In genomic region chr8:107717856-107718255, GRCm38 (mm10) we compare ENCODE assay signal across 17 mouse cellular contexts.
"Had no signal": no experiment of that assay in that cellular context is flagged by ENCODE, and none has a peak within 500 bp of the region (broad histone marks: within the 10 kb centered on the region; RNA-seq: fewer than 3 reads in every experiment).

No protein-coding gene starts in this region.

- H3K4me3 ChIP-seq: midbrain, embryonic 12.5 days; myocyte; neural tube, embryonic 13.5 days; neural tube, embryonic 15.5 days had no signal

- H3K4me1 ChIP-seq: midbrain, embryonic 12.5 days; neural tube, embryonic 13.5 days; neural tube, embryonic 15.5 days had no signal

- DNase-seq: lung, adult 18-20 months; lung, embryonic 14.5 days; lung, postnatal 10 days; lung, postnatal 4 days; retina, postnatal 1 day; right cerebral cortex, adult 18-20 months; right cerebral cortex, postnatal 25 days; right cerebral cortex, postnatal 4 days; spleen, adult 18-20 months; thymus, adult 18-20 months; thymus, postnatal 14 days; thymus, postnatal 36 days had no signal

- H3K27ac ChIP-seq: liver, embryonic 14.5 days; midbrain, embryonic 12.5 days; neural tube, embryonic 13.5 days; neural tube, embryonic 15.5 days had no signal

- H3K4me2 ChIP-seq: lung, embryonic 14.5 days; midbrain, embryonic 12.5 days; neural tube, embryonic 13.5 days; neural tube, embryonic 15.5 days had no signal

- H3K27me3 ChIP-seq: midbrain, embryonic 12.5 days; neural tube, embryonic 13.5 days; neural tube, embryonic 15.5 days had no signal

- H3K9me3 ChIP-seq: midbrain, embryonic 12.5 days; neural tube, embryonic 13.5 days; neural tube, embryonic 15.5 days had no signal

- H3K9ac ChIP-seq: liver, embryonic 14.5 days; lung, embryonic 14.5 days; midbrain, embryonic 12.5 days; neural tube, embryonic 13.5 days; neural tube, embryonic 15.5 days had no signal

- H3K36me3 ChIP-seq: midbrain, embryonic 12.5 days; neural tube, embryonic 13.5 days; neural tube, embryonic 15.5 days had no signal
